Mouse (Mus musculus) megakaryocyte-erythroid progenitor cell, adult 5-6 weeks (primary cell): ENCODE data around the gene Kcnmb3. TPM values are rescaled to one million over a fixed set of nuclear protein-coding genes. Genes with fewer than 3 reads are reported as not detected.
A peak's percentile ranks its signal among the peaks of the same experiment; 100 is the strongest.

Experiments
- ATAC-seq: replicated peaks from 2 replicates; pipeline ENCODE4 v1.8.0; 2016; ENCODE audit warnings: mild to moderate bottlenecking, inconsistent platforms; ENCODE audit not compliant: severe bottlenecking, poor library complexity, low FRiP score, low TSS enrichment
- total RNA-seq, 2 experiments: library from RNA; stranded (forward) in 1 of 2; stranded (reverse) in 1 of 2; fragments of 200-1000, 215-1000 nt in 1 of 2; fragments of >200 nt in 1 of 2; fragmentation: Nextera tagmentation in 1 of 2; gene quantifications; 2 replicates each; pipeline ENCODE4 v1.2.3; 2014 to 2017

Gene Kcnmb3
- total RNA-seq, 2 experiments from 2014 or later, result not detected

DNA sequence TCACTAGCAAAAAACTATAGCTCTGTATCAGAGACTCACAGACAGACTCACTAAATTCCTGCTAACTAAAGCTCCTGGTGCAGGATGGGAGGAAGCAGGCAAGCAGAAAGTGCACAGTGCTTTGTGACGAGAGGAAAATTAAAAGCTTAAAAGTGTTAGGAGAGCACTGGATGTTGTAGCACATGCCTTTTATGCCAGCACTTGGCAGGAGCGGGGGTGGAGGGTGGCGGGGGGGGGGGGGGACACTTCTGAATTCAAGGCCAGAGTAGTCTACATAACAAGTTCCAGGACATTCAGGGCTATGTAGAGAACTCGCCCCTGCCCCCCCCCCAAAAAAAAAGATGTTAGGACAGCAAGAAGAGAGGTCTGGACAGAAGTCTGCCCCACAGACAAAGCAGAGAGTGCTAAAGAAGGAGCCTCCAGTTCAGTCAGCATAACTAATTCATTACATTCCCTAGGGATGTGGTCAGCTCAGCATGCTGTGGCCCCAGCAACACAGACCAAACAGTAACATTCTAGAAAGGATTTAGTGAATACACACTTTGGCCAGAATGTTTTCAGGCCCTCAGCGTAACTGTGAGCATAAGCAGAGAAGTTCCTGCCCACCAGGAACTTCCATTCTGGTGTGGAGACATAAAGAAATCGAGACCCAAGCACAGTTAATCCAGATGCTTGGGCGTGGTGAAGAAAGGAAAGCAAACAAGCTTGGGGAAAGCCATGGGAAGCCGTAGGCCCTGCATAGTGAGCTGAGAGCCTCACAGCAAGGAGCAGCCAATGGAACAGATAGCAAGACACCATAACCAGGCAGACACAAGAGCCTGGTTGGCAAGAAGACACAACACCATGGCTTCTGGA is 4.1 kb upstream of the Kcnmb3 start:
- no peak for ATAC-seq

DNA sequence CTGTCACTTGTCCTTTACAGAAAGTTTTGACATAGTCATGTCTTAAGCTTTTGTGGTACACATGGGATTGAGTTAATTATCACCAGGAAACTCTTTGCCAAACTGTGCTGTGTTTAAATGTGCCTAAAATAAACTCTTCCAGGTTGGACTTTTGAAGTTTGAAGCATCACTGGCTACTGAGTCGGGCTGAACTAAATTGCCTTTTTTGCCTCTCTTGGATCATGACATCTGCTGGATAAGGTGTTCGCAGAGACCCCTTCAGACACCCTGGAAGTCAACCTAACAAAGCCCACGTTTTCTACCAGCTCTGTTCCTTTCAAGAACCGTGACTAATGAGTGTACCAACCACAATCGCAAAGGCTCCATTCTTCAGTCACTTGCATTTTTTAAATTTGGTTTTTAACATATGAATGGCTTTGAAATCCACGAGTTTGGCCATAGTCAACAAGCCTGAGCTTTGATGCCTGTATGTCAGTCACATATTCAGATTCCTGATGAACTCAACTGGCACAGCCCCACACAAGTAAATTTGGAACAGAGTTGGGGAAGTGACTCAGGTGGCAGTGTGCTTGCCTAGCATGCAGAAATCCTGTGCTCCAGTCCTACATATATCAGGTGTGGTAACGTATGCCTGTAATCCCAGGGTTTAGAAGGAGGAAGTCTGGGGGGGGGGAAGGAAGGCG is 3.2 kb upstream of the Kcnmb3 start:
- ATAC-seq, result no peak

DNA sequence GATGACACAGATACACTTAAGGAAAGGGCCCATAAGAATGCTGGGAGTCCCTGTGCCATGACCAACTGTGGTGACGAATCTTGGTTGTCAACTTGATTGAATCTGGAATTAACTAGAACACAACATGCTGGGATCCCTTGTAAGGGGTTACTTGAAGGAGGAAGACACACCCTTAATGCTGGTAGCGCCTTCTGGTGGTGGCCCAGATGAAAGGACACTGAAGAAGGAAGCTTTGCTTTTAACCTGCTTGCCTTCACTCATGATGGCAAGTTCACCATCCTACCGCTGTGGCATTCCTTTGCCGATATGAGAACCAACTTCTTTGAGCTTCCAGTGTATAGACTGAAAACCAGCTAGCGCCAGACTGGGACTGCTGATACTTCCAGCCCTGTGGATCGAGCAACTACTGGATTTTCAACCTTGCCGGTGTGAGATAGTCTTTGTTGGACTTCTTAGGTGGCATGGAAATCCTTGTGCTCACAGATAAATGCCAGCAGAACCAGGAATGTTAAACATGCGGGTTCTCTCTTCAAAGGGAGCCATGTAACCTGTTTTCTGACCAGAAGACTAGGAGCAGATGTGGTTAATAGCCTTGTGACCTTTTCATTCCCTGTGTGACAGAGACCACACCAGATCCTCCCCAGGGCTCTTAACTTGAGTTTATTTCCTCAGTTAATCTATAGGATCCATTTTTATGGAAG is 2.5 kb upstream of the Kcnmb3 start:
- no peak for ATAC-seq

DNA sequence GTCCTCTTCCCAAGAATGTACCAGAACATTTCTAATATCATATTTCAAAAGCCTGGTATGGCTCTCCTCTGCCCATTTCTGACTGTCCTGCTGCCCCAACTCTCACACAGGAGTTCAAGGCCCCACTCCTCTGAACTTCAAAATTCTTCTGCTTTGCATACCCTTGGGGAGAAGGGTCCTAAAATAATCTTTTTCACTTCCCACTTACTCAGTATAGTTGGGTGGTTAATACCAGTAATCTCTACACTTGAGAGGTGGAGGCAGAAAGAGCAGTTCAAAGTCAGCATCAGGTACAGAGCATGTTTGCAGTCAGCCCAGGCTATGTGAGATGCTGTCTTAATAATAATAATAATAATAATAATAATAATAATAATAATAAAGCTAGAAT is 1.1 kb downstream of the Kcnmb3 start:
- ATAC-seq, result no peak

DNA sequence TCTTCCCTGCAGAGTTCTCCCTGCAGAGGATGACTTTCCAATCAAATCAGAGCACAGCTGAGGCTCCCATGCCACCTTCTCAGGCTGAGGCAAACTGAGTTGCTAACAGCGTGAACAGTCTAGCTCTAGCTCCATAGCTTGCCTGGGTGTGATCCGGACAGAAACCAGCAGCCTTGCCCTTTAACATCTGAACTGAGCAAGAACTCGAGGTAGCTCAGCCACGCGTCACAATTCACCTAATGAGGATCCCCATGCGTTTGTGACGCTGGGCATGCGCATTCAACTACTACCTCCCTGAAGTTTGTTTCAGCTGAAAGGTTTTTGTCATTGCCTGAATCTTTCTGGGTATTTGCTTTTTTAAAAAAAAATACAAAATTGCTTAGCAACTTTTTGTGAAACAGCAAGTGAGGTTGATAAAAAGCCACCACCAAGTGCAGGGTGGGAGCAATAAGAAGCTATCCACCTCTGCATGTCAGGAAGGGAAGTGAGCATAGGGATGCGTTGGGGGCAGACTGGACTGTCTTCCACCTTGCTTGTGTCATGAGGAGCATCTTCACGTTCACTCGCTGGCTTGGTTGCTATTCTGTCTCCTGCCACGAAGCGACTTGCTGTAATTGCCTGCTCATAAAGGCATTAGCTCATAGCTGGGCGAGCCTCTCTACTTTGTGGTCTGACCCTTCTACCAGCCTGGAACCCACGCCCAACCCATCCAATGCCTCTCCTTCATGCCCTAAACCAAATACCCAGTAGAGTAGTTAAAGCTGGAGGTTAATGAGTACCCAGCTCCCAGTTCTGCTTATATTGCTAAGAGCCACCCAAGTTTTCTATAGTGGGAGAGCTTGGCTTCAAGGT is 1.7 kb downstream of the Kcnmb3 start:
- ATAC-seq, result no peak

DNA sequence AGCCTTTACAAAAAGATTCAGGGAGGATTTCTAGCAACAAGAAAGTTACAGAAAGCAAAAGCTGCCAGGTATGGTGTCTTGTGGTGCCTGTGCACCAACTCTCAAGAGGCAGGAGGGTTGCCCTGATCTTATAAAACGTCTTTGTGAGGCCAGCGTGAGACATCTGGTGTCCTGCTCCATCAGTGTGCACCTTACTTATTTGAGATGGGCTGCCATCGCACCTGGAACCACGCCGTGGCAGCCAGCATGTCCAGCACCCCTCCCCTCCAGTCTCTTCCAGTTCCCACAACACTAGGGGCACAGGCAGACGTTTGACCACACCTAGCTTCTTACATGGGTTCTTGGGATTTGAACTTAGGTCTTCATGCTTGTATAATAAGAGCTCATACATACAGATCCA is 3.9 kb downstream of the Kcnmb3 start:
- no peak for ATAC-seq

DNA sequence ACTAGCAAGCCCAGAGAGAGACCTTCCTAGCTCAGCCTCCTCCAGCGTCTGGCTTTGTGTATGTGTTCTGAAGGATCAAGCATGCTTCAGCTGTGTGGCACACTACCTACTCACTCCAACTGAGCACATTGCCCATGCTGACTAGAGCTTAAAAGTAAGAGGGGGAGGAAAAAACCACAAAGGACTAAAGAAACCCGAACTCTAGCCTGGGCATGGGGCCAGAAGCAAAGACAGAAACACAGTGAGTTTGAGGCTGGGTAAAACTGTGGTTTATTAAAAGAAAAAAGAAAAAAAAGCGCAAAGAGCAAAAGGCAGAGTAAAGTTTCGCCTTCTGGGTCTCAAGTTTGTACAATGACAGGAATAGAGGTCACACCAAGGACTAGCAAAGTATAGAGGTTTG is 5.5 kb downstream of the Kcnmb3 start:
- no peak for ATAC-seq

DNA sequence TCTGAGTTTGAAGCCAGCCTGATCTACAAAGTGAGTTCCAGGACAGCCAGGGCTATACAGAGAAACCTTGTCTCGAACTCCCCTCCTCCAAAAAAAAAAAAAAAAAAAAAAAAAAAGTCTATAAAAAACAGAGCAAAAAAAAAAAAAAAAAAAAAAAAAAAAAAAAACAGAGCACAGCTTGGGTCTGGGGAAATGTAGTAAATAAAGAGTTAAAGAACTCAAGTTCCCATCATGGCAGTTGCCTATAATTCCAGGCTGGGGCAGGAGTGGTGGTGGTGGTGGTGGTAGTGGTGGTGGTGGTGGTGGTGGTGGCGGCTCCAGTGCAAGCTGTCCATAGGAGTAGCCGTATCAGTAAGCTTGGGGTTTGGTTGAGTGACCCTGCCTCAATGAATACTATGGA is 9.0 kb downstream of the Kcnmb3 start:
- ATAC-seq, result no peak

DNA sequence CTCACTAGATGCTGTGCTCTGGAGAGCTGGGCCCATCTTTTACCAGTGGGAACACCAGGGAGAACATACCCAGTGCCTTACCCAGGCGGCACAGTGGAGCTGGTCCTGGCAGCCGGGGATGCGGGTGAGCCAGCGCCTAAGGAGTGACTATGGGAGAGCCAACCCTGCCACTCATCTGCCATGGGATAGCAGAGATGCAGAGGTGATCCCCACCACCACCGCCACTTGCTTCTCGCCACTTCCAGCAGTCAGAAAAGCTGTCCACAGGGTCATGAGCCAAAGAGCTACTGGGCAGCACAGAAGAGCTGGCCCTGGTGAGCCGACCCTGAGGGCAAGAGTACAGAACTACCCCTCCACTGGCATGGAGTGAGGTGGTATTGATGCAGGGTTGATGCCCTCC is 12.1 kb downstream of the Kcnmb3 start:
- ATAC-seq, result no peak

DNA sequence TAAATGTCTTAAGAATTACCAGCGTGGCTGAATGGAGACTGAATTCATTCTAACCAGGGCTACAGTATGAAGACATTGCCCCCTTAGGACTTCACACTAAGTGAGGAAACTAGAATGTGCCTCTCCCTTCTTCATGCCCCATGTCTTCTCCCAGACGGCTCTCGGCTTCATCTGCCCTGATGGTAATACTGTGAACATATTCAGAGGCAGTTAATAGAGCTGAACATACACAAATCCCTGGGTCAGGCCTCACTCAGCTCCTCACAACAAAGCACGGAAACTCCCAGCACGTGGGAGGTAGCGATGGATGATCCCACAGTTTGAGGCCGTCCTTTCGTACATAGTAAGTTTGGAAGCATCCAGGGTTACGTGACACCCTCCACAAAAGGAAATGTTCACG is 18.8 kb downstream of the Kcnmb3 start:
- ATAC-seq, result no peak

DNA sequence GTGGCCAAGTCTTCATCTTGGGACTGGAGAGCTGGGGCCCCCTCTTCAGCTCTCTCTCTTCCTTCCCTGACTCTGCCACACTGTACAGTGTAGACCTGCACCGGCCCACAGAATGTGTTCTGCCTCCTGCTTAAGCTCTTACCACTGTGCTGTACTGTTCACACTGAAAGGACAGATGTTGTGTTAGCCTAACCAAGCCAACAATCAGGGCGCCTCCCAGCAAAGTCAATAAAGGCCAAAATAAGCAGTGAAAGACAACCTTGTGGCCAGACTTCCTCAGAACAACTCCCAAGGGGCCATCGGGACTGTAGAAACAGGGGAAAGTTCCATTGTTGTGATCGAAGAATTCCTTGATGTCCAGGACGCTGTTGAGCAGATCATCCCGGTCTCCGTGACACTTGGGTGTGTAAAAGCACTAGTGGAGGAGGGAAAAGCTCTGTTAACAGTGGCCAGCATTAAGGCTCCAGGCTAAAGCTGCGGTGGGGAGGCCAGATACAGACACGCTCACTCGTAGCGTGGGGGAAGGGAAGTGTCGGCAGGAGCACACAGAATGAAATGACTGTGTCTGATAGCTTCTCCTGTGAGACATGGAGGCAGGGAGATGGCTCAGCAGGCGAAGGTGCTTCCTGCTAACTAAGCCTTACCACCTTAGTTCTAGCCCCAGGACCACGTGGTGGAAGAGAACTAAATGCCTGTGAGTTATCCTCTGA is 19.7 kb downstream of the Kcnmb3 start:
- no peak for ATAC-seq

DNA sequence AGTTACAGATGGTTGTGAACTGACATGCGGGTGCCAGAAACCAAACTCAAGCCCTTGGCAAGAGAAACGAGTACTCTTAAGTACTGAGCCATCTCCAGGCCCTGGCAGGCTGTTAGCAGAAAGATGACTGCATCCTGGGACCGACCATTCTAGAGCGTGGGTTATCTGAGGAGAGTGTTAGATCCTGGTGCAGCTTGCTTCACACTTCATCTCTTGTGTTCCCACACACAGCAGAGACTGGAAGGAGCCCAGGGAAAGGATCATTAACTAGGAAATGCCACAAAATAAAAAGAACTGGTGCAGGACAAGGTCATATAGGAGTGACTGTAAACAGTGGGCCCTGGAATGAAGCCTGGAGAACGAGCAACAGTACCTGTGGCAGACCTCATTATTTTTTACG is 20.9 kb downstream of the Kcnmb3 start:
- no peak for ATAC-seq

DNA sequence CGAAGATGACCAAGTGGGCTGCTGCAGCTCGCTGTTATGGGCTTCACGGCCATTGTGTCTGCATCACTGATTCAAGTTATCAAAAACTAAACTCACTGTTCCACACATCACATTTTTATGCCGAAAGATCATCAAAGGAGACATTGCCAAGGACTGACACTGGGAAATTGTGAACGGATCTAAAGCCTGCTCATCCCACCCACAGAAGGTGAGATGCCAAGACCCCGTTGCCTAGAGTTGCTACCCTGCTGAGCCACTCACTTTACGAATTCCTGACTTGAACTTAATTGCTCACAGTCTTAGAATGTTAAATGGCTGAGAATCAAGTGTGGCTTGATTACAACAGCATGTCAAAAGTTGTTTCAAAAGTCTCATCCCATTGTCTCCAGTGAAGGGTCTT is 21.6 kb downstream of the Kcnmb3 start:
- ATAC-seq, result no peak

DNA sequence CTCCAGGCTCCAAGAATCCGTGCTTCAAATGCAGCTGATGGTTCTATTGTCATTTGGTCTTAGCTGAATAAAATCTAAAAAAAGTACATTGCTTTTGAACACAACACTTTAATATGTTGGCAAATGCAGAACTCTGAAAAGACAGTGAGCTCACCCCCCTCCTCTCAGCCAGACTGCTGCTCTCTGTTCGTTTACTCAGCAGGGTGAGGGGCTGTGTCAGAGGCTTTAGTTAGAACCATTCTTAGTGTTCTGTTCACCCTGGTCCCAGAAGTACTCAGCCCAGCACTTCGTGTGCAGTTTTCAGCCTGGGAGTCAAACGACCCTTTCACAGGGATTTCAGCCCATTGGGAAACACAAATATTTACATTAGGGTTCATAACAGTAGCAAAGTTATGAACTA is 23.6 kb downstream of the Kcnmb3 start:
- no peak for ATAC-seq

DNA sequence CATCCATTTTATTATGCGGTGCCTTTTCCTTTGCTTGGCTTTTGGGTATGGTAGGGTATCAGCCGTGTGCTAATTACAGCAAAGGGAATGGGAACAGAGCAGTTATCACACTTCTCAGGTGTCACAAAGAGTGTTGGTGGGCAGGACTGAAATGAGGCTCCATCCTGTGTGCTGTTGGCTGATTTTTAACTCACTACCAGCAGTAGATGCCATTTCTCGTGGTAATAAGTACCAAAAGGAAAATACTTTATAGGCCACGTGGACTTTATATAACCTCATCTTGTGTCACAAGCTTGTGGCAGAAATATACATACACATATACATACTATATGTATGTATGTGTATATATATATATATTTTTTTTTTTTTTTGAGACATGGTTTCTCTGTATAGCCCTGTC is 24.7 kb downstream of the Kcnmb3 start:
- ATAC-seq, result no peak

DNA sequence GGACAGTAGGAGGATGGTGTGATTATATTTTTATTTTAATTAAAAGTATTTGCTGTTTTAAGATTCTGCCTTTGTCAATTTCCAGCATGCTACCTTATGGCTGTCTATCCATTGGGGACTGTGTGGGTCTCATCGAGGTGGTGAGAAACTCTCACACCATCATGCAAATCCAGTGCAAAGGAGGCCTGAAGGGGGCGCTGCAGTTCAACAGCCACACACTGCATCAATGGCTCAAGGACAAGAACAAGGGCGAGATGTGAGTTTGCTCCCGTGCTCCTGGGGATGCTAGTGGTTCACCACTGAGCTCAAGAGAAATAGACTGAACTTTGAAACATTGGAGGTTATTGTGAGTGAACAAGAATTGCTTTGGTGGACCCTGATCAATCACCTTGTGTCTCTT is 32.3 kb downstream of the Kcnmb3 start:
- peak; percentile 61; the same call in 1 of the 2 replicates for ATAC-seq

DNA sequence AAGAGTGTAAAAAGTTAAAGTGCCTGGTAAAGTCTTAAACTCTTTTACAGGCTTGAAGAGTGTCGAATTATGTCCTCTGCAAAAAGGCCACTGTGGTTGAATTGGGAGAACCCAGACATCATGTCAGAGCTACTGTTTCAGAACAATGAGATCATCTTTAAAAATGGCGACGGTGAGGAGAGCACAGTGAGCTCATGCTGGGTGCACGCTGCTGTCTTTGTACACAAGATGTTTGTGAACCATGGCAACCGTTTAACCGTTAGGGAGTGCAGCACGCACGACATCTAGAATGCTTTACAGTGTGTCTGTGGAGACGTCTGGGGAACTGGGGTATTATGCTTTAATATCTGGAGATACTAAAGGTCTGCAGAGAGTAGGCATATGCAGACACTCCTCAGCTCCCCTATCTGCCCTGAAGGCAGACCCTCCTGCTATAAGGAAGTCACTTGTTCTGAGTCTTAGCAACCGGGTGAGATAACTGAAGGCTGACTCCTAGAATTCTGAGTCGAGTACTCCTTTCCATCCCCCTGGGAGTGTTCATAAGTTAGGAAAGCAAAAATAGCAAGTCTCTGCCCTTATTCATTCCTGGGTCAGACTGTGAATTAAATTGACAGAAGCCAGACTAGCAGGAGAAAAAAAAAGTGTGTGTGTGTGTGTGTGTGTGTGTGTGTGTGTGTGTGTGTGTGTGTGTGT is 37.6 kb downstream of the Kcnmb3 start:
- no peak for ATAC-seq

DNA sequence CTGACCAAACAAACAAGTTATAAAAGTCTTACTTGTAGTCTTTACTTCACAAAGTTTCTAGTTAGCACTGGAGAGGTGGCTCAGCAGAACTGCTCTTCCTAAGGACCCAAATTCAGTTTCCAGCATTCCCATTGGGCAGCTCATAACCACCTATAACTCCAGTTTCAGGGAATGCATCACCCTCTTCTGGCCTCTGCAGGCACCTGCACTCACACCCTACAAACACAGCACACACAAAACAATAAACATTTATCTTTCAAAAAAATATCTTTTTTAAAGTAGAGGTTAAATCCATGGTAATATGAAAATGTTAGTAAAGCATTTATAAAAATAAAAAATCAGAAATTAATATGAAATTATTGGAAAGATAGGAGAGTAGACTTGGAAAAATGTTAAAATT is 50.3 kb downstream of the Kcnmb3 start:
- no peak for ATAC-seq

DNA sequence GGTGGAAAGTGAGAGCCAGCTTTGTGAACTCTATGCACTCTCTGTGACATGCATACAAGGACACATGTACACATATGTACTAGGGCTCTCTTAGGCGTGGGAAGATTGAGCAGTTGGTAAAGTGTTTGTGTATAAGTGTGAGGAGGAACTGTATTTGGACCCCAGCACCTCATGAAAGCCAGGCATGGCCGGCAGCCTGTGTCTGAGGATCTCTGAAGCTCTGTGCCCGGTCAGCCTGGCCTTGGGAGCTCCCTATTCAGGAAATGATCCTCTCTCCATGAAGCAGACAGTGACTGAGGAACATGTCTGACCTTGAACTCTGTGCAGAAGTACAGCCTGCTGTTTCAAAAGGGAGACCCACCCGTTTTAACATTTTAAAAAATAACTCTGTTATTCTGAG is 53.3 kb downstream of the Kcnmb3 start:
- no peak for ATAC-seq
